Mouse (Mus musculus): ENCODE results near the gene B3galt4. TPM values are rescaled to one million over a fixed set of nuclear protein-coding genes. Genes with fewer than 3 reads are reported as not detected.

B3galt4 gene
- polyA plus RNA-seq (2012; rRNA removed; ENCODE audit: low replicate concordance): 9.8 and 25.7 TPM in 2 replicates

DNA sequence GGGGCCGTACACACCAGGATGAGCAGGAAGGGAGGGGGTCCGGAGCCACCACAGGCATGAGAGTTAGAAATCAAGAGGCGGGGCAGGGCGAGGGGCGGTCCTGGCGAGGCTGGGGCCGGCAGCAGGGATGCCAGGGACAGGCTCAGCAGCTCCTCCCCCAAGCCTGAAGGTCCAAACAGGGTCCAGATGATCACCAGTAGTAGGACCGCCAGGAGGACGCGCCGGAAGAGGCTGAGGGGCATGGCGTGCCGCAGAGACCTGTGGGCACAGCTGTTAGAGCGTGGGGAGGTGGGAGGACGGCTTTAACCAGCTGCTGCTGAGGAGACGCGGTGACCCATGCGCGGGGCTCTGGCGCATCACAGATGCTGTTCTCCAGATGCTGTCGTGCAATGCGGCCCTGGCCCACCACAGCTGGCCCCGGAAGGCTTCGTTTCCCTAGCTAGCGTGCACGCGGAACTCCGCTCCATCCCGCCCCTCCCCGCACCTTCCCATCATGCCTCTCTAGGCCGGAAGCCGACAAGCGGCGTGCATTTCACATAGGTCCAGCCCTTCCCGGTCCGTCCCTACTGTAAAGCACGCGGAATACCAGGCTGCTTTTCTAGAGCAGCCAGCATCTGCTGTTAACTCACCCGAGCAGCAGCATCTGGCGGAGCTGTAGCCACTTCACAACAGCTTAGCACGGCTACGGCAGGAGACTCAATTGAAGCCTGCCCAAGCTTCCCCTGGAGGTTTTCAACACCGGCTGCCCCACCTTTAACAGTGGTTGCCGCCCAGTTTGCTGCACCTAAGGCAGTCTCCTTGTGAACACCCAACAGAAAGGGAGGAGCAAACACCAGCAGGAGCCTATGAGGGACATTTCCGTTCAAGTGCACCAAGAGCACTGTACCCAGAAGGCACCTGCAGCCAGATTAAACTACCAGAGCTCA lies at the start of gene B3galt4:
Gene B3galt4 (minus strand): TSS at position 468 of the 926 bp plus-strand sequence.

DNA sequence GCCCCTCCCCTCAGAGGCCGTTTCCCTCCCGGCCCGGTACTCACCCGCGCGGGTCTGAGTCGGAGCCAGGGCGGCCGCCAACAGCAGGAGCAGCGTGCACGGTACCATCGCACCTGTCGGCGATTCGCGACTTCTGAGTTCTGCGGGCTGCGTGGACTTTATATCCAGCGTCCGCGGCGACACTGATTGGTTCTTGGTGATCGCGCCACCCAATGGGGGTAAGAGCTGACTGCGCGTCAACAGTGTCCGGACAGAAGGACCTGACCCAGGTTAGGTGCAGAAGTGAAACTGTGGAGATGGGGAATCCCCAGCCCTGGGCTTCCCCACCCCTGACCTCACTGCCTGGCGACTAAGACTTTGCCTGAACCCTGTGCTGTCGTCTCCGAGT lies 48.9 kb upstream of the B3galt4 start, which contains the start of gene H2-K1:
Gene H2-K1 (minus strand): TSS at position 198 of the 388 bp plus-strand sequence.

DNA sequence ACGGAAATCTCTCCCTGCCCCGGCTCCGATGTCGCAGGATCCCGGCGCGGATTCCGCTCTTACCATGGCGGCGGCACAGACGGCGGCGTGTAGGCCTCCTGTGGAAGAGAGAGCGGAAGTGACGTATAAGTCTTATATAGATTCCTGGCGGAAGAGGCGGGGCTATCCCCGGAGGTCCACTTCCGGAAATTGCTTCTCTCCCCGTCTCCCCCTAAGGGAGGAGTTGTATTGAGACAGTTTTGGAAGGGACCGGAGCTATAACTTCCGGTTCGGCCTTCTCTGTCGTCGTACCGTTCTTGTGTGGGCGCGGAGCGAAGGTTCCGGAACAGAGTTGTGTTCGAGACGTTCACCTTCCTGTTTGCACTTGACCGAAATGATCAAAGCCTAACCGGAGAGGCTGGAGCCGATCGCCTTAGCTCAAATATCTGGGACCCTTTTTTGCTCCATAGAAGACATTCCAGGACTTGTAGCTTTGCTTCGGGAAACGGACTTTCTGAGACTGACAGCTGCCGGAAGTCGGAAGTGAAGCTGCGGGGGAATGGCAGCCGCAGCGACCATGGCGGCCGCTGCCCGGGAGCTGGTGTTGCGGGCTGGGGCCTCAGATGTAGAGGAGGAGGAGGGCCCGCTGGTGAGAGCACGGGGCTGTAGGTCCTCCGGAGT lies 4.4 kb upstream of the B3galt4 start, which contains the start of the genes Vps52 and Rps18:
Gene Vps52 (plus strand): TSS at position 258 of the 660 bp plus-strand sequence.
Gene Rps18 (minus strand): TSS at position 447 of the 660 bp plus-strand sequence.

DNA sequence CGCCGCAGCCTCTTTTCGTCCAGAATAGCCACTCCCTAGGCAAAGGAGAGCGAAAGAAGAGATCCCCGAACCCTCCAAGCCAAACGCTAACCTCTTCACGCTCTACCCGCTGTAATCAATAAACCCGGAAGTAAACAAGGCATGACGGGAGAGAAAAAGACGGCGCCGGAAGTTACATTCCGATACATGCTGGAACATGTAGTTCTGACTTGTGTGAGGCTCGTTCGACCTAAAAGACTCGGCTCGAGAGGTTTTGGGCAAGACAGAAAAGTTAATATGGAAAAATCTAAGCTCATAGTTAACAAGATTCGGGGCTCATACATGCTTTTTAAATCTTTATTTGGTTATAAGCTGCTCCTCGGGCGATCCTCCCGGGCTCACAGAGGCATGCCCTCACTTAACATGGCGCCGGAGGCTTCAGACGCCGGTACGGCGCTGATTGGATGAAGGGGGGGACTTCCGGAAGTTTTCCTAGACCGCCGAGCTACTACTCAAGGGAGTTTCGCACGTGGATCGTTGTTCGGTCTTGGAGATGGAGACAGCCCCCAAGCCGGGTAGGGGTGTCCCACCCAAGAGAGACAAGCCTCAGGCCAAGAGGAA lies 11.0 kb downstream of the B3galt4 start, which contains the start of the genes Pfdn6 and Wdr46:
Gene Pfdn6 (minus strand): TSS at position 138 of the 600 bp plus-strand sequence.
Gene Wdr46 (plus strand): TSS at position 455 of the 600 bp plus-strand sequence.

DNA sequence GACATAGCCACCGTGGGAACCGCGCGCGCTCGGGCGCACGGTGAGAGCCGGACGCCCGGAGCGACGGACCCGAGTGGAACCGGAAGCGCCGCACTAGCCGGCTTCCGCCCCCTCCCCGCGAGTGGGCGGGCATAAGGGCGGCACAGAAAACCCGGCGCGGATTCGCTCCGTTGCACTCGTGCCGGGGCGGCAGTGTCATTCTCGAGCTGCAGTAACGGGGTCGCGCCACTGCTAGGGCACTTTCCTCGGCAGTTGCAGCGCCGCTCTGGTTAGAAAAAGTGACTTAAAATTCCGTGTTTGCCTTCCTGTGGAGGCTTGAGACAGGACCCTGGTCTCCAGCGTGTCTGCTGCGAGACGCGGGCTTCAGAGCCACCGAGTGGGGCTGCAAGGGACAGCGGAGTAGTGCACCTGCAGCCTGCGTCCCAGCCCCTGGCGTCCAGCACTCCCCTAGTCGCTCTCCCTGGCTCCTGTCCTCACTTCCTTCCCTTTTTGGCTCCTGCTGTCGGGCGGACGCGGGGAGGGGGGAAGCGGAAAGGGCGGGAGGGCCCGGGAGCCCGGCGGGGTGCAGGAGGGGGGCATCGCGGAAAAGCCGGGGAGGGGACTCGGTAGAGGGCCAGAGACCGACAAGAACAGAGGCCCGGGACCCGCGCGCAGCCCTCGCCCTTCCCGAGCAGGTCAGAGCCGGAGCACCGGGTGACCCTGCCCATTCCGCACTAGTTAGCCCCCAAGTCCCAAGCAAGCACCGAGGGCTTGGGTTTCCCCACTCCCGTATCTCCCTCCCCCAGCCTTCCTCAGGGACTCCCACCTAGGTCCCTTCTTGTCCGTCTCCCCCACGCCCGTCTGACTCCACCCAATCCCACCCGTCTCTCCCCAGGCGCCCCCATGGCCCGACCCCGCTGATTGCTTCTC lies 21.7 kb downstream of the B3galt4 start, which contains the start of gene Rgl2:
Gene Rgl2 (plus strand): TSS at position 173 of the 909 bp plus-strand sequence.

DNA sequence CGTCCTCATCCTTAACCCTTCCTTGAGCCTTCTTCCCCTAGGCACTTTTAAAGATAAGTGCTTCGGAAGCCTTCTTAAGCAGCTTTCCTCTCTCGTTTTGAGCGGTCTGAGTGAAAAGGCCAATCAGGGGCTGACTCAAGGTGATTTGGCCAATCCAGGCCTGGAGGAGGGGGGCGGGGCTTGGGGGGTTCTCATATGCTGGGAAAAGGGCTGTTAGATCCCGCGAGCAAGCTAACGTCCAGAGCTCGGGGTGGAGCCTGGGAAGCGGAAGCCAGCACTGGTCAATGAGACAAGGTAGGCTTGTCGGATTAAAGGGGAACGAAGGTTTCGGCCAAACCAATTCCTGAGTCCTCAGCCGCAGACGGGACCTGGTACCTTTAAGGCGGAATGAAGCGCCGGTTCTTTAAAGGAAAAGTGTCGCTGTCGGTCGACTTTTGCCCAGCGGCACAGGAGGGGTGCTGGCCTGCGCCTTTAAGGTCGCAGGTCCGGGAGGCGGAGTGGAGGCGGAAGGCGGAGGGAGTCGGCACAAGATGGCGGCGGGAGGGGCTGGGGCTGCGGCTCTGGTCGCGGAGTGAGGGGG lies 35.5 kb downstream of the B3galt4 start, which contains the start of the genes Tapbp and Zbtb22:
Gene Tapbp (plus strand): TSS at position 229 of the 580 bp plus-strand sequence.
Gene Zbtb22 (plus strand): TSS at position 234 of the 580 bp plus-strand sequence.

DNA sequence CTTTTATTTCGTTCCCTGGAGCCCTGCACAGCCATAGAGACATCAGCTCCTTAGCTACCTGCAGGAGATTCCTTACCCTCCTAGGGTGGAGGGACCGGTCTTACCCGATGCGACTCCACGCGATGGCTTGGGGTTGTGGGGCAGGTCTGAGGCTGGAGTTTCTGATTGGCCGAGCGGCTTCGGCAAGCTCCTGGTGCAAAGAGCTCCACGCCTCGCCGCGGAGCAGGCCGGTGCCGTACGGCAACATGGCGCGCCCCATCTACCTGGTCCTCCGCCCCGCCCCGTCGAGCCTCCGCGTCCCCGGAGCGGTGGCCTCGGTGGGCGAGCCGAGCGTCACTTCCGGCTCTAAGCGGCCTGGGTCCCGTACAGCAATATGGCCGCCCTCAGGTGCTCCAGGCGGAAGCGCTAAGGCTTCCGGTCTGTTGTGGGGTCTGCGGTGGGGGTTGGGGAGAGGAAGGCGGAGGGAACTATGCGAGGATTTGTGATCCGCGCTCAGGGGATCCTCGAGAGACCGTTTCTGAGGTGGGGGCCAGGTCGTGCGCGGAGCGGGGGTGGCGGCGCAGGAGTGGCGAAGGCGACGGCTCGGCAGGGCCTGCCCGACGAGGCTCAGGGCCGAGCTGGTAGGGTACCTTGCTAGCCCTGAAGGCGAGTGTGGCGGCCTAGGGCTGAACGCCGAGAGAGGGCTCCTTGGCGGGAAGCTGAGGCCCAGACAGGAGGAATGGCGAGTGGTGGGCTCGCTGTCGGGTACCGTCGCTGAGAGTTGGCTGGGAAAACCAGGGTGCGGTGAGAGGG lies 42.0 kb downstream of the B3galt4 start, which contains the start of gene Daxx:
Gene Daxx (plus strand): TSS at position 338 of the 792 bp plus-strand sequence.

DNA sequence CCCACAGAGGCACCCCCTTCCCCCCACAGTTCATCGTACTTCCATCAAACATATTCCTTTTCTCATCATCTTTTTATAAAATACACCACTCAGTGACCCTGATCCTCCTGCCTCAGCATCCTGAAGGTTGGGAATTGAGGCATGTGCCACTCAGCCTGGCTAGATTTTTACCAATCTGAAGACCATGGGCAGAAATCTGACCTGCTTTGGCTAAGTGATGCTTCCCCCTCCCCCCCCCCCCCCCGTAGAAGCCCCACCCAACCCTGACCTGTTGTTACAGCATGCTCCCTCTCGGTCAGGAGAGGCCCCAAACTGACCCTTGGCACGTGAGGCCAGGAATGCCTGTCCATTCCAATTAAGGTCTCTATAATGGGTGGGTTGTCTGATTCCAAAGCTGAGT lies 46.5 kb downstream of the B3galt4 start, which contains the start of gene Platr17:
Gene Platr17 (plus strand): TSS at position 301 of the 400 bp plus-strand sequence.

Other genes starting within 250 kb of the B3galt4 start
- 123 and 128 TPM in 2 replicates for gene March2, start 232.8 kb downstream of the B3galt4 start, polyA plus RNA-seq (2012; rRNA removed; ENCODE audit: low replicate concordance)
- gene Rab11b, start 191.0 kb downstream of the B3galt4 start, polyA plus RNA-seq (2012; rRNA removed; ENCODE audit: low replicate concordance): 393 and 399 TPM in 2 replicates
- 140 and 183 TPM in 2 replicates for gene Angptl4, start 169.7 kb downstream of the B3galt4 start, polyA plus RNA-seq (2012; rRNA removed; ENCODE audit: low replicate concordance)
- 123 and 162 TPM in 2 replicates for gene Kank3, start 141.0 kb downstream of the B3galt4 start, polyA plus RNA-seq (2012; rRNA removed; ENCODE audit: low replicate concordance)
- gene Rps28, start 126.9 kb downstream of the B3galt4 start, polyA plus RNA-seq (2012; rRNA removed; ENCODE audit: low replicate concordance): 609 and 610 TPM in 2 replicates
- 532 and 579 TPM in 2 replicates for gene Ndufa7, start 126.9 kb downstream of the B3galt4 start, polyA plus RNA-seq (2012; rRNA removed; ENCODE audit: low replicate concordance)
- gene Cd320, start 108.4 kb downstream of the B3galt4 start, polyA plus RNA-seq (2012; rRNA removed; ENCODE audit: low replicate concordance): 97.5 and 125 TPM in 2 replicates
- not detected in 2 replicates for gene Gm7029, start 77.7 kb downstream of the B3galt4 start, polyA plus RNA-seq (2012; rRNA removed; ENCODE audit: low replicate concordance)
- gene Kifc1, start 60.8 kb downstream of the B3galt4 start, polyA plus RNA-seq (2012; rRNA removed; ENCODE audit: low replicate concordance): 2.1 and 4.2 TPM in 2 replicates
- 0.93 and 1.6 TPM in 2 replicates for gene Platr17, start 46.4 kb downstream of the B3galt4 start, polyA plus RNA-seq (2012; rRNA removed; ENCODE audit: low replicate concordance)
- gene Daxx, start 42.1 kb downstream of the B3galt4 start, polyA plus RNA-seq (2012; rRNA removed; ENCODE audit: low replicate concordance): 64.8 and 67.0 TPM in 2 replicates
- 238 and 378 TPM in 2 replicates for gene Tapbp, start 35.6 kb downstream of the B3galt4 start, polyA plus RNA-seq (2012; rRNA removed; ENCODE audit: low replicate concordance)
- 72.4 and 116 TPM in 2 replicates for gene Zbtb22, start 35.6 kb downstream of the B3galt4 start, polyA plus RNA-seq (2012; rRNA removed; ENCODE audit: low replicate concordance)
- gene Rgl2, start 21.9 kb downstream of the B3galt4 start, polyA plus RNA-seq (2012; rRNA removed; ENCODE audit: low replicate concordance): 255 and 438 TPM in 2 replicates
- gene Pfdn6, start 11.1 kb downstream of the B3galt4 start, polyA plus RNA-seq (2012; rRNA removed; ENCODE audit: low replicate concordance): 12.4 and 16.1 TPM in 2 replicates
- 18.2 and 23.7 TPM in 2 replicates for gene Wdr46, start 10.8 kb downstream of the B3galt4 start, polyA plus RNA-seq (2012; rRNA removed; ENCODE audit: low replicate concordance)
- gene Vps52, start 4.3 kb upstream of the B3galt4 start, polyA plus RNA-seq (2012; rRNA removed; ENCODE audit: low replicate concordance): 68.7 and 74.9 TPM in 2 replicates
- gene Rps18, start 4.5 kb upstream of the B3galt4 start, polyA plus RNA-seq (2012; rRNA removed; ENCODE audit: low replicate concordance): 283 and 376 TPM in 2 replicates
- 6,978 and 9,315 TPM in 2 replicates for gene H2-K1, start 48.9 kb upstream of the B3galt4 start, polyA plus RNA-seq (2012; rRNA removed; ENCODE audit: low replicate concordance)
- 29.1 and 42.5 TPM in 2 replicates for gene Ring1, start 73.2 kb upstream of the B3galt4 start, polyA plus RNA-seq (2012; rRNA removed; ENCODE audit: low replicate concordance)
- 89.2 and 219 TPM in 2 replicates for gene H2-Ke6, start 76.6 kb upstream of the B3galt4 start, polyA plus RNA-seq (2012; rRNA removed; ENCODE audit: low replicate concordance)
- 148 and 187 TPM in 2 replicates for gene Slc39a7, start 80.2 kb upstream of the B3galt4 start, polyA plus RNA-seq (2012; rRNA removed; ENCODE audit: low replicate concordance)
- gene Rxrb, start 80.3 kb upstream of the B3galt4 start, polyA plus RNA-seq (2012; rRNA removed; ENCODE audit: low replicate concordance): 62.9 and 110 TPM in 2 replicates
- gene Col11a2, start 87.9 kb upstream of the B3galt4 start, polyA plus RNA-seq (2012; rRNA removed; ENCODE audit: low replicate concordance): 1.8 and 4.3 TPM in 2 replicates
- gene H2-Oa, start 140.9 kb upstream of the B3galt4 start, polyA plus RNA-seq (2012; rRNA removed; ENCODE audit: low replicate concordance): 59.6 and 112 TPM in 2 replicates
- gene H2-DMa, start 168.1 kb upstream of the B3galt4 start, polyA plus RNA-seq (2012; rRNA removed; ENCODE audit: low replicate concordance): 180 and 191 TPM in 2 replicates
- 112 and 199 TPM in 2 replicates for gene Brd2, start 171.1 kb upstream of the B3galt4 start, polyA plus RNA-seq (2012; rRNA removed; ENCODE audit: low replicate concordance)
- 125 and 219 TPM in 2 replicates for gene H2-DMb2, start 191.8 kb upstream of the B3galt4 start, polyA plus RNA-seq (2012; rRNA removed; ENCODE audit: low replicate concordance)
- 243 and 276 TPM in 2 replicates for gene H2-DMb1, start 201.6 kb upstream of the B3galt4 start, polyA plus RNA-seq (2012; rRNA removed; ENCODE audit: low replicate concordance)
- gene Tap1, start 236.1 kb upstream of the B3galt4 start, polyA plus RNA-seq (2012; rRNA removed; ENCODE audit: low replicate concordance): 81.6 and 135 TPM in 2 replicates
- gene Psmb9, start 236.3 kb upstream of the B3galt4 start, polyA plus RNA-seq (2012; rRNA removed; ENCODE audit: low replicate concordance): 108 and 188 TPM in 2 replicates
- gene Psmb8, start 246.2 kb upstream of the B3galt4 start, polyA plus RNA-seq (2012; rRNA removed; ENCODE audit: low replicate concordance): 204 and 242 TPM in 2 replicates

Measured in mammary gland, adult 2 months (tissue).